Mouse (Mus musculus) spleen, postnatal 4 days (tissue): ENCODE results near the gene Cpsf6.
"Not testable (repeated sequence)": the region's sequence is repeated elsewhere in the genome, so short reads cannot be mapped to it uniquely, and the experiment has no call there.

Source experiments
- DNase-seq, 2 experiments: peaks; one replicate each; pipeline ENCODE4 v3.0.0; 2022; ENCODE audit warnings: low spot score in 2 of 2

Gene Cpsf6

DNA sequence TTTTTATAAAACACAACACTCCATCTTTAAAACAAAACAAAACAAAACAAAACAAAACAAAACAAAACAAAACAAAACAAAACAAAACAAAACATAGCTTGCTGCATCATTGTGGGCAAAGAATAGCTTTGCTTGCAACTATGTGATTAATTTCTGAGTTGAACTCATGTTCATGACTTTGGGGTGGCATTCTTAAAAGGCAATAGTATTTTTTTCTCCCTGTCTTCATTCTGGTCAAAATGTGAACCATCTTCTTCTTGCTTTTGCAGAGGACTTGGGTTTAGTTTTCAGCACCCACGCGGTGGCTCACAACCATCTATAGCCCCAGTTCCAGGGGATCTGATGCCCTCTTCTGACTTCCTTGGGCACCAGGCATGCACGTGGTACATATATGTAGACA lies 20.0 kb upstream of the Cpsf6 start:
- DNase-seq = no peak

GRCm38 (mm10) chr10:117399196-117399595 lies 19.4 kb upstream of the Cpsf6 start:
- no peak for DNase-seq

- DNase-seq = peak; percentile 31 to 69
Observed at GRCm38 (mm10) chr10:117398044-117398780, 18.4 kb upstream of the Cpsf6 start.

DNA sequence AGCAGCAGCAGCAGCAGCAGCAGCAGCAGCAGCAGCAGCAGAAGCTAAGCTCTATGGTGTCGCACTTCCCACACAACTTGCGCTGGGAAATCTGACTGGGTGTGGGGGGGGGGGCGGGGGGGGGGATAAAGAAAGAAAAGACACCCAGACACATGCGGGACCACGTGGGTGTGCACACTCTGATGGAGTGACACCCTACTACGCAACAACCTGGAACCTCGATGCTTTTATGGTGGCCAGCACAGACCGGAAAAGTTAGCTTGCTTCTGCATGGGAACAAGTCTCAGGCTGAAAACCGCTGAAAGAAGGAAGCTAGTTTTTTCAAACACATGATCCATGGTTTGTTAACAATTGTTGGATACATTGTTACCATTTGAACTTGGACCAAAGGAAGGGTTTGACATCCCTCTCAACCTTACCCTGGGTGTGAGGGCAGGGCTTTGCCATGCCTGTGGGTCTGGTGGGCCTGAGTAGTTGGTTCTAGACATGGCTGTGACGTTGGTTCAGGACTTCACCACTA lies 17.4 kb upstream of the Cpsf6 start:
- no peak for DNase-seq

- DNase-seq = no peak
Observed at GRCm38 (mm10) chr10:117396386-117397048, 16.7 kb upstream of the Cpsf6 start.

GRCm38 (mm10) chr10:117395801-117396200 lies 16.0 kb upstream of the Cpsf6 start:
- no peak for DNase-seq

GRCm38 (mm10) chr10:117394738-117395550 lies 15.1 kb upstream of the Cpsf6 start:
- no peak for DNase-seq

GRCm38 (mm10) chr10:117393891-117394395 lies 14.1 kb upstream of the Cpsf6 start:
- no peak for DNase-seq

DNA sequence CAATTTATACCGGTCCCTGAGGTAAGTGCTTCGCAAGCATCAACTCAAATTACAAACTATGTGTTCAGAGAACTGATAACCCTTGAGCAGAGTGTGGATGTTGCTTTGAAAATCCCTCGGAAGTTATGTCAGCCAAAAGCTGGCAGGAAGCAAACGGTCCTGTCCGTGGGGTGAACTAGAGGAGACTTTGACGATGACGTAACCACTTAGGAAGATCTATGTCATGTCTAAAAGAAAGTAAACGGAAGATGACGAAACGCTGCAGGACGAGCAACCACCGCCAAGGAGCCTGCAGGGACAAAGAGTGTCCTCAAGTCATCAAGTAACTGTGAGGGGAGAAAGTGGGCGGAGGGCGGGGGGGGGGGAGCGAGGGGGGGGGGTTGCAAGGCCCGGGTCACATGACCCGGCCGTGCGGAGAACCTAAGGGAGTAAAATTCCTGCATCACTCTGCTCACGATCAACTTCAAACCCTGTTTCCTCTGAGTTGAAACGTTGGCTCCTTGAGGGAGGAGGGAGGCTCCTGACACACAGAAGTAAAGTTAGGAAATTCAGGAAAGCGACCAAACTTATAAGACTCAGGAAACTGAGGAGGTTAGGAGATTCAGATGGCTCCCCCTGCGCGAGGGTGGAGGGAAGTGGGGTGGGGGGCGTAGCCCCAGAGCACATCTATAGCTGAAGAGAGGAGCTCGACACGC lies 13.5 kb upstream of the Cpsf6 start:
- no peak for DNase-seq

- no peak for DNase-seq
Observed at GRCm38 (mm10) chr10:117392832-117393195, 13.0 kb upstream of the Cpsf6 start.

DNA sequence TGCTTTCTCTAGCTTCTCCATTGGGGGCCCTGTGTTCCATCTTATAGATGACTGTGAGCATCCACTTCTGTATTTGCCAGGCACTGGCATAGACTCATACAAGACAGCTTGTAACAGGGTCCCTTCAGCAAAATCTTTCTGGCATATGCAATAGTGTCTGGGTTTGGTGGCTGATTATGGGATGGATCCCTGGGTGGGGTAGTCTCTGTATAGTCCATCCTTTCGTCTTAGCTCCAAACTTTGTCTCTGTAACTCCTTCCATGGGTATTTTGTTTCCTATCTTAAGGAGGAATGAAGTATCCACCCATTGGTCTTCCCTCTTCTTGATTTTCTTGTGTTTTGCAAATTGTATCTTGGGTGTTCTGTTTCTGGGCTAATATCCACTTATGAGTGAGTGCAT lies 12.6 kb upstream of the Cpsf6 start:
- not testable (repeated sequence) for DNase-seq

- DNase-seq = no peak
Observed at GRCm38 (mm10) chr10:117391801-117392200, 12.0 kb upstream of the Cpsf6 start.

DNA sequence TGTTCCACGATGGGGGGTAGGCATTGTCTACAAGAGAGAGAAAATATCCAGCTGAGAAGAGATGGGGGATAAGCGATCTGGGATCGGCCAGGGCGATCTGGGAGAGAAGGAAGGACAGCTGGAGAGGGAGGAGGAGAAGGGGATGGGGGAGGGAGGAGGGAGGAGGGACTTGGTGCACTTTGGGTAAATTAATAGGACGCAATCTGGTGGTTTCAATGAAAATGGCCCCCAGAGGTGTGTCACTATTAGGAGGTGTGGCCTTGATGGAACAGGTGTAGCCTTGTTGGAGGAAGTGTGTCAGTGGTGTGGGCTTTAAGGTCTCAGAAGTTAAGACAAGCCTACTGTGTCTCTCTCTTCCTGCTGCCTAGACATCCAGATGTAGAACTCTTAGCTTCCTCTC lies 11.2 kb upstream of the Cpsf6 start:
- no peak for DNase-seq

- no peak for DNase-seq
Observed at GRCm38 (mm10) chr10:117389904-117390875, 10.4 kb upstream of the Cpsf6 start.

- DNase-seq = no peak
Observed at GRCm38 (mm10) chr10:117389371-117389740, 9.5 kb upstream of the Cpsf6 start.

DNA sequence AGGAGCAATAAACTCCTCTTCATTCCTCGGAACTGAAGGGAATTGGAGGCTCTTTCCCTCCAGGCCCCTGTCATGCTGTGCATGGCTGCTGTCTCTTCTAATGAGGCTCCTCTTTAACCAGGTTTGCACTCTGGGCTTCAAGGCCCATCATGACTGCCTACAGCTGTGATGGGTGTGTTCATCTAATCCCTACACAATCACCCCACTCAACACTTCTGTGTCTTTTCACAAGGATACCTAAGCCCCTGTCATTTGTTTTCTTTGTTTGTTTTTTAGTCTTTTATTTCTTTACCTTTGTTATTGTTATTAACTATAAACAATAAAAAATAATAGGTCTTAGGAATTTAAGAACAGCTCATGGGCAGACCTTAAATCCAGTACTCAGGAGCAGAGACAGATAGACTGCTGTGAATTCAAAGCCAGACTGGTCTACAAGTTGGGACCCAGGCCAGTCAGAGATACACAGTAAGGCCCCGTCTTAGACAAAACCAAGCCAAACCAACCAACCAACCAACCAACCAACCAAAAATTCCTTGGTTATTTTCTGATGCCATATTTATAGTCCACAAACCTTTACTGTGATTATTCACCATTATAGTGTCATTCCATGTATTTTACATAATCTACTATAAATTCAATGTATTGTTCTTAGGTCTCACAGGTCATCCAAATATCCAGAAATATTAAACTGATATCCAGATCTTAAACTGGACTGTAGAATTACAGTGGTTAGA lies 9.0 kb upstream of the Cpsf6 start:
- no peak for DNase-seq

DNA sequence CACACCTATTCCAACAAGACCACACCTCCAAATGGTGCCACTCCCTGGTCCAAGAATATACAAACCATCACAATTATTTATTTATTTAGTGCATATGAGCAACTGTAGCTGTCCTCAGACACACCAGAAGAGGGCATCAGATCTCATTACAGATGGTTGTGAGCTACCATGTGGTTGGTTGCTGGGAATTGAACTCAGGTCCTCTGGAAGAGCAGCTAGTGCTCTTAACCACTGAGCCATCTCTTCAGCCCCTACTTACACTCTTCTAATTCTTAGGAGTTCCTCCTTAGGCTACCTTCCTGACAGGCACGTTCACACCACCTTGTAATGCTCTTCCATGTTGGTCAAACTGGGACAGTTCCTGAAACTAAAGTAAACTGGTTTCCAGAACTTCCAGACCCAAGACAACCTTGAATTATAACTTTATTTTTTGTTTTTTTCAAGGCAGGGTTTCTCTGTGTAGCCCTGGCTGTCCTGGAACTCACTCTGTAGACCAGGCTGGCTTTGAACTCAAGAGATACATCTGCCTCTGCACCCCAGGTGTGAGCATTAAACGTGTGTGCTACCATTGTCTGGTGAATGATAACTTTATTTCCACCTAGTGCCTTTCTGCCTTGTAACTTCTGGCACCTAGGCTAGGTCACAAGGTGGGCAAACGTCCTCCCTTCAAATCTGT lies 8.3 kb upstream of the Cpsf6 start:
- DNase-seq = not testable (repeated sequence)

DNA sequence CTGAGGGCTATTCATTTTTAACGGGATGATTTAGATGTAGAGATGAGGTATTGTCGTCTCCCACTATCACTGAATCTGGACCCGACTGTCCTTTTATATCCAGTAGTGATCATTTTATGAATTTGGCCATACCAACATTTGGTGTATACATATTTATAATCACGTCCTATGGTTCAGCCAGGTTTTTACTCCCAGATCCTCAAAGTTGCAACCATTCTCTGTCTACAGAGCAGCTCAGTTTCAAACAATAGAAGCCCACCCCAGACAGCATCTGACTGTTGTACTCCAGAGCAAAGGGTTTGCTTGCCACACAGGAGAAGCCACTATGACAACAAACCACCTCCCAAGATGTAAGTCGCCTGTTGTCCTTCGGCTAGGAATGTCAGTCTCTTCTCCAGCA lies 7.2 kb upstream of the Cpsf6 start:
- no peak for DNase-seq

DNA sequence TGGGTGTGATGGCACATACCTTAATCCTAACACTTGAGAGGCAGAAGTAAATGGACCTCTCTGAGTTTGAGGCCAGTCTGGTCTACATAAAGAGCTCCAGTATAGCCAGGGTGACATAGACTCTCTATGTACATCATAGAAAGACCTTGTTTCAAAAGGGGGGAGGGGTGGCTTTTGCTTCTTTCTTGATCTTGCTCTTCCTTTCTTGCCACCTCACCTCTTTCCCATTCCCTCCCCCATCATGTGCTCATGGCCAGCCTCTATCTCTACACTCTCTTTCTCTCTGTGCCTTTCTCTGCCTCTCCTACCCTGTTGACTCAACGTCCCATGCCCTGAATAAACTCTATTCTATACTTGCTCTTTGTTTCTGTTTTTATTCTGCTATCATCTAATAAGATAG lies 6.4 kb upstream of the Cpsf6 start:
- DNase-seq = no peak
